In the genomic region with DNA sequence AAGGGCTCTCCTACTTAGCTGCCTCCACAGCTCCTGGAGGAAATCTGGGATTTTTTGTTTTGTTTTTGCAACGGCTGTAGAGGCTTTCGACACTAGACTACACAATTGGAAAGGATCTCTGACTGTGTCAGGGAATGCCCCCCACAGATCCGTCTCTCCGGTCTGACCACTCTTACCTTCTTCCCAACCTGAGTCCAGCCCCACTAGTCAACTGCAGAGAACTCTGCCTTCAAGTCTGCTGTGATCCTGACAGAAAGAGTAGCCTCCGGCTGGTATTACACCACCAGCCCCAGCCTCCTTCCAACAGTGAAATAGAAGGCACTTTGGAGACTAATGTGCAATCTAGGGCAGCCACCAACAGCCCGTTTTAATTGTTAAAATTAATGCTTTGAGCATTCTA, we compare ENCODE assay signal across 8 mouse cellular contexts. TPM values are rescaled to one million over a fixed set of nuclear protein-coding genes. Genes with fewer than 3 reads are reported as not detected.
DNase-seq lines count a peak whose midpoint lies in the region; ATAC-seq and TF ChIP-seq lines count a peak whose summit lies in the region.

No protein-coding gene starts in this region.

- no peak overlapping the region for H3K27ac ChIP-seq in CH12.LX (ENCODE audit: insufficient read depth, low read depth)
- H3K27ac ChIP-seq in heart, embryonic 16.5 days (ENCODE audit: low read length) = peak overlapping the region; percentile 95
- H3K27ac ChIP-seq in liver, embryonic 15.5 days (replicated peaks) = no peak overlapping the region

- no peak for ATAC-seq in heart, embryonic 16.5 days (replicated peaks; ENCODE audit: extremely low read depth, insufficient read depth, low FRiP score)
- no peak for ATAC-seq in liver, embryonic 15.5 days (ENCODE audit: insufficient read depth)

- peaks cover 0 to 24% of the 10 kb centered on the region in 2 experiments; a peak in 2 of 4 replicates for H3K4me1 ChIP-seq in CH12.LX (ENCODE audit: control insufficient read depth in 1 of 2, insufficient read depth in 2 of 2)
- peaks cover 44% of the 10 kb centered on the region for H3K4me1 ChIP-seq in heart, embryonic 16.5 days (ENCODE audit: control insufficient read depth, insufficient read depth, low read length)
- peaks cover 72% of the 10 kb centered on the region for H3K4me1 ChIP-seq in liver, embryonic 15.5 days (replicated peaks)

- peaks cover 8% of the 10 kb centered on the region for H3K9me3 ChIP-seq in CH12.LX (replicated peaks; ENCODE audit: low read length)
- H3K9me3 ChIP-seq in heart, embryonic 16.5 days (replicated peaks; ENCODE audit: control insufficient read depth, low read length) = no peaks in the 10 kb centered on the region
- H3K9me3 ChIP-seq in liver, embryonic 15.5 days (replicated peaks) = 0 out of 2 replicates have a peak, but pooled peaks cover 4% of the 10 kb centered on the region

- no peaks in the 10 kb centered on the region for H3K79me2 ChIP-seq in CH12.LX (replicated peaks; ENCODE audit: control insufficient read depth, extremely low read depth, insufficient read depth, poor library complexity, severe bottlenecking)

- no peak for TF ChIP-seq RAD21 in CH12.LX (IDR thresholded peaks at IDR 0.05; ENCODE audit: low read depth, low read length)

- peak overlapping the region; percentile 63 for H3K4me2 ChIP-seq in CH12.LX (ENCODE audit: insufficient read depth, low read depth, poor library complexity, severe bottlenecking)
- peak overlapping the region; percentile 92 for H3K4me2 ChIP-seq in heart, embryonic 16.5 days (ENCODE audit: low read depth, low read length)
- H3K4me2 ChIP-seq in liver, embryonic 15.5 days = peak overlapping the region; percentile 96

- H3K4me3 ChIP-seq in CH12.LX (replicated peaks in 1 of 3; ENCODE audit: low read depth in 2 of 3, low read length in 2 of 3, poor library complexity in 1 of 3) = peak overlapping the region in 1 of 3 experiments; percentile 73
- peak overlapping the region; percentile 86 for H3K4me3 ChIP-seq in heart, embryonic 16.5 days (ENCODE audit: low read length)
- H3K4me3 ChIP-seq in liver, embryonic 15.5 days (replicated peaks) = peak overlapping the region; percentile 71

- in situ Hi-C loops in CH12.LX (cut with MboI; ENCODE audit: low pct_ligation_motif_present, low pct_unique_long_range_greater_than_20kb, low sequenced_read_pairs) = no loop called here

- TF ChIP-seq CTCF in CH12.LX (conservative IDR thresholded peaks at IDR 0.05 in 1 of 2, IDR thresholded peaks at IDR 0.05 in 1 of 2; ENCODE audit: low read depth in 2 of 2, low read length in 2 of 2) = no peak

- peak; percentile 23 for DNase-seq in embryo, embryonic 11 days
- DNase-seq in embryo, embryonic 9.5 days (ENCODE audit: extremely low spot score) = no peak
- DNase-seq in CH12.LX (ENCODE audit: extremely low read depth) = no peak
- DNase-seq in right cerebral cortex, postnatal 10 days (ENCODE audit: low spot score in 2 of 2) = no peak
- DNase-seq in ovary, postnatal 36 days (ENCODE audit: low spot score) = no peak
- DNase-seq in cerebellum, postnatal 4 days (ENCODE audit: low spot score in 2 of 2) = no peak

- no peaks in the 10 kb centered on the region for H3K27me3 ChIP-seq in CH12.LX (replicated peaks)
- no peaks in the 10 kb centered on the region for H3K27me3 ChIP-seq in heart, embryonic 16.5 days (ENCODE audit: control insufficient read depth, insufficient read depth, low read length)
- H3K27me3 ChIP-seq in liver, embryonic 15.5 days = peaks cover 70% of the 10 kb centered on the region

- H3K36me3 ChIP-seq in CH12.LX (replicated peaks in 1 of 2; ENCODE audit: control insufficient read depth in 1 of 2, insufficient read depth in 1 of 2, low read length in 1 of 2) = peaks cover 0 to 26% of the 10 kb centered on the region in 2 experiments
- 0 out of 2 replicates have a peak, but pooled peaks cover 4% of the 10 kb centered on the region for H3K36me3 ChIP-seq in heart, embryonic 16.5 days (ENCODE audit: control insufficient read depth, insufficient read depth)
- H3K36me3 ChIP-seq in liver, embryonic 15.5 days (replicated peaks) = no peaks in the 10 kb centered on the region; the same call in 1 of the 2 replicates

- dilution Hi-C loops in CH12.LX (cut with MboI; ENCODE audit: extremely low pct_ligation_motif_present, extremely low pct_unique_long_range_greater_than_20kb, low sequenced_read_pairs) = no loop called here

- no peak for TF ChIP-seq POLR2A in CH12.LX (IDR thresholded peaks at IDR 0.05; ENCODE audit: low read depth, low read length)

- no peak for TF ChIP-seq EP300 in CH12.LX (IDR thresholded peaks at IDR 0.05; ENCODE audit: low read length)

- H3K9ac ChIP-seq in CH12.LX (ENCODE audit: insufficient read depth, low read depth) = no peak overlapping the region
- H3K9ac ChIP-seq in heart, embryonic 16.5 days (ENCODE audit: low read length) = peak overlapping the region; percentile 95
- H3K9ac ChIP-seq in liver, embryonic 15.5 days = peak overlapping the region; percentile 74; the same call in 1 of the 2 replicates

- WGBS in heart, embryonic 16.5 days = 18% methylated on average over 6 of the region's 6 CpGs
- 60% methylated on average over 6 of the region's 6 CpGs for WGBS in liver, embryonic 15.5 days (ENCODE audit: insufficient replicate concordance)

TF ChIP-seq in CH12.LX, 34 proteins besides CTCF, POLR2A, EP300 and RAD21:
- TF ChIP-seq USF2 (conservative IDR thresholded peaks at IDR 0.05; ENCODE audit: low read depth, low read length) = no peak
- TF ChIP-seq E2F4 (IDR thresholded peaks at IDR 0.05; ENCODE audit: insufficient replicate concordance, low read depth, low read length) = no peak
- no peak for TF ChIP-seq TBP (conservative IDR thresholded peaks at IDR 0.05; ENCODE audit: low read depth, low read length)

RNA-seq across cellular contexts. Expression of gene Sh3pxd2a, which starts 1.5 kb away (rescaled TPM):
- total RNA-seq in CH12.LX (2012; rRNA removed) = 2.4 and 3.2 TPM in 2 replicates
- total RNA-seq in CH12.LX (2014; rRNA removed) = 1.2 and 1.3 TPM in 2 replicates
- 4.6 and 4.9 TPM in 2 replicates for polyA plus RNA-seq in CH12.LX (2012; ENCODE audit: insufficient read length, low read depth)
- polyA plus RNA-seq in heart, embryonic 16.5 days (2015; fragmentation: Nextera tagmentation; extraction: Ambion mirVana) = 4.5 and 6.3 TPM in 2 replicates
- 0.50 and 0.63 TPM in 2 replicates for polyA plus RNA-seq in liver, embryonic 15.5 days (2015; fragmentation: Nextera tagmentation; extraction: Ambion mirVana)
